Mouse (Mus musculus) hindbrain, embryonic 16.5 days (tissue): ENCODE results near the gene Thbd. TPM values are rescaled to one million over a fixed set of nuclear protein-coding genes. Genes with fewer than 3 reads are reported as not detected.

Source experiments
- ATAC-seq: fragments of 200-750 bp; cut with Nextera tagmentation; 2 replicates; pipeline ENCODE4 v1.8.0; 2017; ENCODE audit warnings: moderate TSS enrichment, moderate library complexity
- H3K27ac ChIP-seq: fragments of 300-500 bp; sonication (generic); 2 replicates; pipeline ENCODE4 v1.5.1; 2014; ENCODE audit warnings: low read depth, mild to moderate bottlenecking, control low read depth, low read length, moderate library complexity
- H3K27me3 ChIP-seq: fragments of 300-500 bp; sonication (generic); replicated peaks from 2 replicates; pipeline ENCODE4 v1.6.1; 2014; ENCODE audit warnings: low read length; ENCODE audit not compliant: control insufficient read depth, insufficient read depth
- H3K36me3 ChIP-seq: fragments of 300-500 bp; sonication (generic); 2 replicates; pipeline ENCODE4 v1.6.1; 2014; ENCODE audit warnings: mild to moderate bottlenecking, low read length, moderate library complexity, mixed read lengths; ENCODE audit not compliant: control insufficient read depth, insufficient read depth
- H3K4me1 ChIP-seq: fragments of 300-500 bp; sonication (generic); 2 replicates; pipeline ENCODE4 v1.6.1; 2014; ENCODE audit warnings: low read depth, low read length; ENCODE audit not compliant: control insufficient read depth, insufficient read depth
- H3K4me2 ChIP-seq: fragments of 300-500 bp; sonication (generic); 2 replicates; pipeline ENCODE4 v1.6.1; 2014; ENCODE audit warnings: mild to moderate bottlenecking, low read length, control low read depth, moderate library complexity
- H3K4me3 ChIP-seq: fragments of 300-500 bp; sonication (generic); 2 replicates; pipeline ENCODE4 v1.5.1; 2014; ENCODE audit warnings: mild to moderate bottlenecking, low read length, control low read depth, moderate library complexity
- H3K9ac ChIP-seq: fragments of 300-500 bp; sonication (generic); 2 replicates; pipeline ENCODE4 v1.6.1; 2014; ENCODE audit warnings: low read depth, mild to moderate bottlenecking, control low read depth, low read length, moderate library complexity
- H3K9me3 ChIP-seq: fragments of 300-500 bp; sonication (generic); 2 replicates; pipeline ENCODE4 v1.6.1; 2014; ENCODE audit warnings: mild to moderate bottlenecking, low read length, moderate library complexity; ENCODE audit not compliant: control insufficient read depth
- WGBS: fragments of 180-500 bp; shearing (Covaris S2); extraction: QIAGEN DNeasy Blood & Tissue Kit; methylation state at CpG from one replicate; pipeline ENCODE4 v1.1.7; 2014; 5-methylcytosine and 5-hydroxymethylcytosine counted together
- polyA plus RNA-seq: library from polyadenylated mRNA; unstranded; fragments of >200 nt; fragmentation: Nextera tagmentation; extraction: Ambion mirVana; gene quantifications from 2 replicates; pipeline ENCODE4 v1.2.1, GENCODE M21; 2015

Gene Thbd
- polyA plus RNA-seq, 1 experiment from 2014 or later, result 11.6 TPM

DNA sequence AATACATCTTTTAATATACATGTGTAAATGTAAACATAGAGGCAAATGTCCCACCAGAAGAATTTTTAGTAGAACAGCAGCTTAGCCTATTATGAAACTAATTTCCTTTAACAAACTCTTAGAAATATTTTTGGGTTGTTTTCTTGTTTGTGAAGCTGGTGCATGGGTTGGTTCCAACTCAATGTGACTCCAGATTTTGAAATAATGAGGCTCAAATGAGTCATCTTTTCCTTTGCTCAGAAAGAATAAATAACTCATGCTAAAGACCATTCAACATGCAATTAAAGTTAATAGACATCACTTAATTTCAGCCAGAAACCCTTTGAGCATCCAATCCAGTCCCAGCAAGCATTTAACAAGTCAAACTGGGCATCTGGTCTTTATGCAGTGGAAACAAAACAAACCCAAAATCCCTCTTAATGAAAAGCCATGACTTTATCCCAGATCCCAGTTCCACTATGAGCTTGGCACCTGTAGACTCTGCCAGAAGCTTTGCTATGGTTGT is 21.1 kb upstream of the Thbd start:
- H3K36me3 ChIP-seq, result no peaks in the 10 kb centered on the region
- H3K27me3 ChIP-seq, result no peaks in the 10 kb centered on the region
- H3K9me3 ChIP-seq, result no peaks in the 10 kb centered on the region
- no peak overlapping the region for H3K4me3 ChIP-seq
- ATAC-seq, result no peak
- no peak overlapping the region for H3K4me2 ChIP-seq
- no peaks in the 10 kb centered on the region for H3K4me1 ChIP-seq
- H3K27ac ChIP-seq, result no peak overlapping the region
- no peak overlapping the region for H3K9ac ChIP-seq

- no peaks in the 10 kb centered on the region for H3K9me3 ChIP-seq
- no peaks in the 10 kb centered on the region for H3K27me3 ChIP-seq
- no peaks in the 10 kb centered on the region for H3K4me1 ChIP-seq
- 84% methylated on average over 3 of the region's 3 CpGs for WGBS
- no peak overlapping the region for H3K27ac ChIP-seq
- H3K36me3 ChIP-seq, result no peaks in the 10 kb centered on the region
- no peak overlapping the region for H3K4me3 ChIP-seq
- H3K4me2 ChIP-seq, result no peak overlapping the region
- H3K9ac ChIP-seq, result no peak overlapping the region
- ATAC-seq, result no peak
These were observed 20.5 kb upstream of the Thbd start for GRCm38 (mm10) chr2:148428523-148428922.

DNA sequence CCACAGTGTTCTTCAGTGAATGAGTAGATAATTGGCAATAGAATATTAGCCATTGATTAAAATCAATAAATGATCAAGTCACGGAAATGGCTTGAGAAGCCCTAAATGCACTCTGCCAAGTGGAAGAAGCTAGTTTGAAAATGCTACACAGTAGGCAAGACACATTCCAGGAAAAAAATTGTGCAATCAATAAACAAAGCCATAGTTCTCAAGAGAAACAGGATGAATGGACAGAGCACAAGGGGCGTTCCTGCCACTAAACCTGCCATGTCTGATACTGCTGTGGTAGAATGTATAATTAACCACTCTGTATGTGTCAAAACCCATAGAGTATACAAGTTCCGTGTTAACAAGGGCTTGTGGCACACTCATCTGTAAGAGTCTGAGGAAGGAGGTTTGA is 19.6 kb upstream of the Thbd start:
- no peaks in the 10 kb centered on the region for H3K9me3 ChIP-seq
- H3K4me2 ChIP-seq, result no peak overlapping the region
- no peaks in the 10 kb centered on the region for H3K36me3 ChIP-seq
- ATAC-seq, result no peak
- 76% methylated on average over 3 of the region's 3 CpGs for WGBS
- H3K4me1 ChIP-seq, result no peaks in the 10 kb centered on the region
- H3K27me3 ChIP-seq, result no peaks in the 10 kb centered on the region
- H3K27ac ChIP-seq, result no peak overlapping the region
- H3K9ac ChIP-seq, result no peak overlapping the region
- no peak overlapping the region for H3K4me3 ChIP-seq

DNA sequence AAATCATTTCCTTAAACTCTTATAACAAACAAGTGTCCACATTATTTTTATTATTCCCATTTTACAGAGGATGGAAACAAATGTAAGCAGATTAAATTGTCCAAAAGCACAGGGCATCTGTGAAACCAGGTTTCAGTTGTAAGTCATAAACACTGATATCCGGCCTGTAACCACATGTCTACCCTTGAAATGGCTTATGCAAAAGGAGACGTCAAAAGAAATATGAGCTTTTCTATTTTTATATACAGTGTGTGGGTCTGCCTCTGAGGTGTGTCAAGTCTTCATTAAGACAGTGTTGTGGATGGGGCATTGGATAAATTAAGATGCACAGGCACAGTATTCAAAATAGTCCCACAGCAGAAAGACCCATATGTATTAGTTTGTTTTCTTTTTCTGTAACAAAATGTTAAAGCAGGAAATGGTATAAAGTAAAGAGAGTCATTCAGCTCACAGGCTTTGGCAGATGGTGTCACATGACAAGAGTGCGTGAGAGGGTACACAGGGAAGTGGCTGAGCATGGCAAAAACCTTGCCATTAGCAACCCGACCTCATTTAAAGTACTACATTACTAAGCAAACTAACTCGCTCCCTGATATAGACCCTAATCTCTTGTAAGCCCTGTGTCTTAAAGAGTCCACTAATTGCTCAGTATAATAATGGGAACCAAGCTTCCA is 17.9 kb upstream of the Thbd start:
- no peak for ATAC-seq
- Histone ChIP-seq H3K4me1 (no peaks in the 10 kb centered on the region), H3K27me3 (no peaks in the 10 kb centered on the region), H3K9me3 (no peaks in the 10 kb centered on the region), H3K36me3 (no peaks in the 10 kb centered on the region), H3K9ac (no peak overlapping the region), H3K4me3 (no peak overlapping the region), H3K27ac (no peak overlapping the region), H3K4me2 (no peak overlapping the region)
- WGBS, result 90% methylated on average over 5 of the region's 5 CpGs

GRCm38 (mm10) chr2:148421706-148422105 is 13.7 kb upstream of the Thbd start:
- H3K27ac ChIP-seq, result no peak overlapping the region
- WGBS, result 74% methylated on average over 1 of the region's 1 CpGs
- H3K9ac ChIP-seq, result no peak overlapping the region
- H3K4me3 ChIP-seq, result no peak overlapping the region
- H3K36me3 ChIP-seq, result no peaks in the 10 kb centered on the region
- no peaks in the 10 kb centered on the region for H3K9me3 ChIP-seq
- H3K27me3 ChIP-seq, result no peaks in the 10 kb centered on the region
- no peaks in the 10 kb centered on the region for H3K4me1 ChIP-seq
- no peak for ATAC-seq
- no peak overlapping the region for H3K4me2 ChIP-seq

- Histone ChIP-seq H3K36me3 (no peaks in the 10 kb centered on the region), H3K27ac (no peak overlapping the region), H3K4me3 (no peak overlapping the region), H3K4me2 (no peak overlapping the region), H3K4me1 (no peaks in the 10 kb centered on the region), H3K27me3 (no peaks in the 10 kb centered on the region), H3K9me3 (no peaks in the 10 kb centered on the region), H3K9ac (no peak overlapping the region)
- WGBS, result 50% methylated on average over 1 of the region's 1 CpGs
- ATAC-seq, result no peak
These were observed 13.1 kb upstream of the Thbd start for GRCm38 (mm10) chr2:148421112-148421511.

GRCm38 (mm10) chr2:148419776-148420175 is 11.8 kb upstream of the Thbd start:
- H3K27me3 ChIP-seq, result no peaks in the 10 kb centered on the region
- no peak overlapping the region for H3K27ac ChIP-seq
- no peaks in the 10 kb centered on the region for H3K36me3 ChIP-seq
- H3K4me2 ChIP-seq, result no peak overlapping the region
- H3K9me3 ChIP-seq, result no peaks in the 10 kb centered on the region
- 87% methylated on average over 2 of the region's 2 CpGs for WGBS
- no peaks in the 10 kb centered on the region for H3K4me1 ChIP-seq
- no peak overlapping the region for H3K4me3 ChIP-seq
- no peak for ATAC-seq
- H3K9ac ChIP-seq, result no peak overlapping the region

DNA sequence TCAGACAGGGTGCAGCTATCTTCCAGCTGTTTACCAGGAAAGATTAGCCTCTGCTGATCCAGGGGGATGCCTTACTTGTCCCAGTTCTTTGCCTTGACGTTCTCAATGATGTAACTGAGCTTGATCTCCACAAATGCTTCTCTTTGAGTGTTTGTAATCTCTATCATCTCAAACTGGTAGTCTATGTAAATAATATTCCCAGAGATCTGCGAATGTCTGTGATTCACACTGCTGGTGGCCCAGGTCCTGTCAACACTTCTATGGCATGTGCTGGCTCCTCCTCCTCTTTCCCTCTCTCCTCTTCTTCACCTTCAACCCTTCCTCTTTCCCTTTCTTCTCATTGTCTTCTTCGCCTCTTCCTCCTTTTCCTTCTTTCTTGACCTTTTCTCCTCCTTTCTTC is 11.2 kb upstream of the Thbd start:
- H3K4me2 ChIP-seq, result no peak overlapping the region
- no peak for ATAC-seq
- H3K36me3 ChIP-seq, result no peaks in the 10 kb centered on the region
- no peak overlapping the region for H3K4me3 ChIP-seq
- H3K9ac ChIP-seq, result no peak overlapping the region
- 80% methylated on average over 3 of the region's 3 CpGs for WGBS
- no peak overlapping the region for H3K27ac ChIP-seq
- H3K4me1 ChIP-seq, result no peaks in the 10 kb centered on the region
- H3K27me3 ChIP-seq, result no peaks in the 10 kb centered on the region
- H3K9me3 ChIP-seq, result no peaks in the 10 kb centered on the region

- Histone ChIP-seq H3K4me2 (no peak overlapping the region), H3K4me3 (no peak overlapping the region), H3K36me3 (no peaks in the 10 kb centered on the region), H3K27me3 (peaks cover 30% of the 10 kb centered on the region), H3K9ac (no peak overlapping the region), H3K9me3 (no peaks in the 10 kb centered on the region), H3K4me1 (peaks cover 21% of the 10 kb centered on the region), H3K27ac (no peak overlapping the region)
- ATAC-seq, result no peak
- 94% methylated on average over 1 of the region's 1 CpGs for WGBS
These were observed 1.8 kb upstream of the Thbd start for GRCm38 (mm10) chr2:148409821-148410220.
